In genomic region chr9:82484341-82484740, GRCm38 (mm10) we compare ENCODE assay signal across 18 mouse cellular contexts.
DNase-seq lines count a peak whose midpoint lies in the region; ATAC-seq lines count a peak whose summit lies in the region.
"Had no signal": no experiment of that assay in that cellular context is flagged by ENCODE, and none has a peak within 500 bp of the region (broad histone marks: within the 10 kb centered on the region; RNA-seq: fewer than 3 reads in every experiment).

No protein-coding gene starts in this region.

- 79% methylated on average over 1 of the region's 1 CpGs for WGBS in heart, embryonic 12.5 days

- no peak for ATAC-seq in heart, embryonic 12.5 days (ENCODE audit: insufficient number of reproducible peaks, low FRiP score)
- ATAC-seq: forebrain, postnatal 0 days; lung, postnatal 0 days had no signal

- 0 out of 2 replicates have a peak, but pooled peaks cover 4% of the 10 kb centered on the region for H3K4me1 ChIP-seq in heart, embryonic 12.5 days (replicated peaks)

- intact Hi-C loops in heart, postnatal 36 days (cut with DNase I): no loop called here

- no peak overlapping the region for H3K4me3 ChIP-seq in heart, embryonic 12.5 days
- H3K4me3 ChIP-seq: embryonic facial prominence, embryonic 13.5 days had no signal

- no peak overlapping the region for H3K27ac ChIP-seq in heart, embryonic 12.5 days (ENCODE audit: poor library complexity, severe bottlenecking)
- H3K27ac ChIP-seq: embryonic facial prominence, embryonic 13.5 days; hindbrain, embryonic 14.5 days; liver, embryonic 14.5 days had no signal

- no peaks in the 10 kb centered on the region for H3K36me3 ChIP-seq in heart, embryonic 12.5 days
- H3K36me3 ChIP-seq: embryonic facial prominence, embryonic 13.5 days had no signal

- no peak overlapping the region for H3K4me2 ChIP-seq in heart, embryonic 12.5 days
- H3K4me2 ChIP-seq: embryonic facial prominence, embryonic 13.5 days; hindbrain, embryonic 14.5 days; midbrain, embryonic 11.5 days had no signal

- DNase-seq in heart, adult 8-10 months (ENCODE audit: low spot score): peak; percentile 14
- DNase-seq in adipocyte (ENCODE audit: low spot score): peak; percentile 6
- peak; percentile 14 for DNase-seq in adrenal gland, postnatal 25 days
- peak; percentile 5 to 15 for DNase-seq in heart, postnatal 36 days
- no peak for DNase-seq in cerebellum, postnatal 25 days
- no peak for DNase-seq in yolk sac, embryonic 10.5 days (ENCODE audit: low spot score)
- DNase-seq: B cell, adult 2 months; cerebellum, adult 2 months; forebrain, postnatal 0 days; kidney, adult 9 months; right cerebral cortex, adult 18-20 months; thymus, postnatal 36 days had no signal

- H3K9ac ChIP-seq in heart, embryonic 12.5 days: no peak overlapping the region
- H3K9ac ChIP-seq: embryonic facial prominence, embryonic 13.5 days; forebrain, postnatal 0 days; hindbrain, embryonic 14.5 days; liver, embryonic 14.5 days had no signal

- no peaks in the 10 kb centered on the region for H3K27me3 ChIP-seq in heart, embryonic 12.5 days (replicated peaks)
- H3K27me3 ChIP-seq: embryonic facial prominence, embryonic 13.5 days had no signal

- H3K9me3 ChIP-seq in heart, embryonic 12.5 days (replicated peaks): 0 out of 2 replicates have a peak, but pooled peaks cover 3% of the 10 kb centered on the region
- H3K9me3 ChIP-seq: embryonic facial prominence, embryonic 13.5 days had no signal

Comparison
In these comparisons a context has a peak if more than half of its experiments do, and no peak if none do; other contexts are left out.
1. DNase-seq: peak in heart, adult 8-10 months (single experiment), adipocyte (single experiment), adrenal gland, postnatal 25 days (single experiment) and heart, postnatal 36 days (2 of 2); none in cerebellum, postnatal 25 days (0 of 2) and yolk sac, embryonic 10.5 days (single experiment).